Mouse (Mus musculus): ENCODE data around the gene Adamtsl5.

Adamtsl5 gene

DNA sequence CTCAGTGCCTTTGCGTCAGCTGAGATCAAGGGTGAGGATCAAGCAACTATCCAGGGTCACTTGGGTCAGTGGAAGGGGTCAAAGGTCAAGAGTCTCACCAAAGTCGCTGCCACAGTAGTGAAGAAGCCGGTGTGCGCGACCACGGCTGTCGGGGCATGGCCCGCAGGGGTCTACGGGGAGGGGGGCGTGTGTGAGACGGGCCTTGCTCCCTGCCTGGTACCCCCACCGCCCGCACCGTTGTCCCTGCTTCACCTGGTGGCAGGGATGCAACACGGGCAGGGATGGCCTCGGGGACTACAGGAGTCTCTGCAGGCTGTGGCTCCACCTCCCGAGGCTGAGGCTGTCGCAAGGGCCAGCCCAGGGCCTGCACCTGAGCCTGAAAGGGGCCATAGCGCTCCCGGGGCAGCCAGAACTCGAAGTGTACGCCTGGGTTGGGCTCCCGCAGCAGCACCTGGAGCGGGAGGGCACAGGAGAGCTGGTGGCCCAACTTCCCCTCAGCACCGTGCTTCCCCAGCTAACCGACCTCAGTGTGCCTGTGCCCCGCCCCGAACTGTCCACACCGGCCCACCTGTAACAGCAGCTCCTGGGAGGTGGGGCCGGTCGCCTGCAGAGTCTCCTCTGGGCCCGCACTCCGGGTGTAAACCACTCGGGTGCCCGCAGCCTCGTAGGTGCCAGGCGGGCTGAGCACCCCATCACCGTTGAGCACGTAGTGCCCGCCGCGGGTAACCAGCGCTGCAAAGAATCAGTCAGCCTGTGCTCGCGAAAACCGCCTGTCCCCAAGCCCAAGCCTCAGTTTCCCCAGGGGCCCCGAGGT is 6.5 kb downstream of the Adamtsl5 start:
- no peak for DNase-seq

DNA sequence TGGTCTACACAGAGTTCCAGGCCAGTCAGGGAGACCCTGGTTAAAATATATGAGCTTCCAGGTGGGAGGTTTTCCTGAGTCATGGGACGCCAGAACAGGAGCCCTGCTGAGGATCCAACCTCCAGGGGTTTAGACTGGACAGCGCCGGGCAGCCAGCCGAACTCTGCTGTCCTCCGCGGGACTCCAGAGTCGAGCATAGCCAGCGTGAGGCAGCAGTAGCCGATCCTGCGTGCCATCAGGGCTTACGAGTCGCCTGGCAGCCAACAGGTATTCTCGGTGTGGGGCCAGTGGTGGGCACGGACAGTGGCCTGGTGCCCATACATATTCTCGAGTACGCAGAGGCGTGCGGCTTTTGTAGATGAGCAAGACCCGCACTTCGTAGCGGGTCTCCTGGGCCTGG is 7.2 kb downstream of the Adamtsl5 start:
- DNase-seq = no peak

DNA sequence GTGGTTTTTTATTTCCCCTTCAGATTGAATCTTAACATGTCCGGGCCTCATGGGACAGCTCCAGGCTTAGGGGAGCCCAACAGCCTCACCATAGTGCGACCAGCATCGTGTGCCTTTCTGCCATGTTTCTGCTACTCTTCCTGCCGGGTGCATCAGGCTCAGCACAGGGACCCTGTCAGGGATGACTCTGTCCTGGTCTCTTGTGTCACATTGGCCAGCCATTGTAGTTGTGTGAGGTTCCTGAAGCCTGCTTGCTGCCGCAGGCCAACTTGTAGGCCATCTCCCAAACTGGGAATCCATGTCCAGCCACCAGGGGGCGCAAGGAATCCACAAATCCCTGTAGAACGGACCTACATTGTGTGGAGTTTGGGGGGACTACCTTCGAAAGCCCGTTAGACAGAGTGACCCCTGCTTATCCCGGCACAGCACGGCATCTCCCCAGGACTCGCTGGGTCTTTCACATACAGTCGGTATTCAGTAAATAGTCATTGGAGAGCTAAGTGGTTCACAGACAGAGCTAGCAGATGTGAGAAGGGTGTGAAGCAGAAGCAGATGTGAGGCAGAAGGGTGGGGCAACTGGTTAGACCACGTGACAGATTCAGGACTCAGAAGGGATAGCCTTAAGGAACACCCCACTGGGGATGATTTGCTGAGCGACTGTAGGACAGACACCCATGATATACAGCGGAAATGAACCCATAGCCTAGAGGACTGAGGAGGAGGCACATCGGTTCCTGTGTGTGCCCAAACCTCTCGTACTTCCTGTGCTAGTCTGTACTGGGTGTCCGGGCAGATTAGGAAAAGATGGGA is 8.1 kb downstream of the Adamtsl5 start:
- DNase-seq = peak; percentile 50 to 52

DNA sequence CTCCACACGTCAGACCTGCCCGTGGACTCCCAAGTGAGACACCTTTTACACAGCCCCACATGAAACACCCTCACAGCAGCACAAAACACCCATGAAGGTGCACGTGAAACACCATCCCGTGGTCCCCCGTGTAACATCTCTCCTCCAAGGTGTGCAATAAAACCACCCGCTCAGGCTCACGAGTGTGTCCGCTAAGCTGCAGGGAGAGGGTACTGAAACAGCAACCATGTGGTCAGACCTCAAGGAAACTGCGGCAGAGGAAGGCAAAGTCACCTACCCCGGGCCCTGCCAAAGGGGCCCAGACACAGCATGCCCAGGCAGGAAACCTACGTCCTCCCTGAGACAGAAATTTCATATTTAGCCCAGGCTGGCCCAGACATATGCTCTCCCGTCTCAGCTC is 11.9 kb downstream of the Adamtsl5 start:
- DNase-seq = no peak

DNA sequence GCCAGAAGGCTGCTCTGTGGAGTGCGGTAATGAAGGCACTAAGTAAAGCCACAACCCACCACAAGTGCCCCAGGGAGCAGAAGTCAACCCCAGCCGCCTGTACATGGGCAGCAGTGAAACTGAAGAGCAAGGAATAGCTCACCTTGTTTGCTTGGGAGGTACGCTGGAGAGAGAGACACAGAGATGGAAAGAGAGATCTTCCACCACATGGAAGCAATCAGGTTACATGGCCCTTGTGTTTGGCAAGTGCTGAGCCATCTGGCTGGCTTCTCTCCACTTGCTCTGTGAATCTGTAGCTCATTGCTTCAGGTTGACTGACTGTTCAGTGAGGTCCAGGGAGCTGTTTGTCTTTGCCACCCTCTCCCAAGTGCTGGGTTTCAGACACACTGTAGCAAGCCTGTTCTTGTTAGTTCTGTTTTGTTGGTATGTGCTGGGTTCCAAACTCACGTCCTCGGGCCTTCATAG is 15.7 kb downstream of the Adamtsl5 start:
- no peak for DNase-seq

DNA sequence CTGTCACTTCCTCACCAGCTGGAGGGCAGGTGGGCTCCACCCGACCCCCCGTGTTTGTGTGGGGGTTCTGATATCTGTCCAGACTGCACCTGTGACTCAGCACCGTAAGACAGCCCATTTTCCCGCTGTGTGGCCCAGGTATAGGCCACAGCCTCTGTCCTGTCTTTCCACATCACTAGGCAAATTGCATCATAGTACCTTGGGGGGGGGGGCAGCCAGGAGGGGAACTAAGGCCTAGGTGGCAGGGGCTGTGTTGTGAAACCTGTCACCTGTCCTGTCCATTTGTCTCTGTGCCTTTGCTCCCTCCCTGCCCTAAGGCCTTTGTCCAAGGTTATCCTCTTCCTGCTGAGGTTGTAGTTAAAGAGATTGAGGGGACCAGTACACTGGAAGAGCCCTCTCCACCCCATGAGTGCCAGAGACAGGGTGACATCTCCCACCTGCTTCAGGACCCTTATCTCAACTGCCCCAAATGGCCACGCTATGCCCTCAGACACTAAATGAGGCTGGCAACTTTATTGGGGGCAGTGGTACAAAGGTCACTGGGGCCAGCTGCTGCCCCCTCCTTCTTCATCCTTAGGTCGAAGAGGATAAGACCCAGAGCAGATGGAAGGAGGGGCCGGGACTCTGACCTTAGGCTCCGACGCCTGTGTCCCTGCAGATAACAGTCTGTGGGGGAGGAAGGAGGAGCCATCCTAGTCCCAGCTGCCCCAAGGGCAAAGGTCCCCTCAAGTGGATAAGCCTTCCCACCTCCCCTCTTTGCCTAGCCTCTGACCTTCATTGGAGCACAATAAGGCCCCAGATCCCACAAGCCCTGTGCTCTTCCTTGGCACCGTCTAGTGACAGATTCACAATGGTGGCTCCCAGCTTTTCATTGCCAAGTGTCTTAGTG is 16.3 kb downstream of the Adamtsl5 start:
- no peak for DNase-seq

DNA sequence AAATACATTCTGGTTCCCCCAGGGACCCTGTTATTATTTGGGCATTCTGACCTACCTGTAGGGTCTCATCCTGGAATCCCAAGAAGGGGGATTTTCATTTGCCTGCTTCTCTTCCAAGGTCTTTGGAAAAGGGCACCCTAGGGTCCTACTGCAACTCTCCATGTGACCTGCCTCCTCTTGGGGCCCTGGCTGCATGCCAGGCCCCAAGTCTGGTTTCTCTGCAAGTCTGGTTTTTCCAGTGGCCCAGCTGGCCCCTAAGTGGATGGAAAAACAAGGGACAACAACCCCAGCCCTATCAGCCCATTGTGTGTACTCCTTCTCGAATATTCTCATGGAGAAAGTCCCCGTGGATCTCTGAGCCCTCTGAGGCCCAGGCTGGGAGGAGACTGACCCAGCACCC is 17.3 kb downstream of the Adamtsl5 start:
- DNase-seq = no peak

DNA sequence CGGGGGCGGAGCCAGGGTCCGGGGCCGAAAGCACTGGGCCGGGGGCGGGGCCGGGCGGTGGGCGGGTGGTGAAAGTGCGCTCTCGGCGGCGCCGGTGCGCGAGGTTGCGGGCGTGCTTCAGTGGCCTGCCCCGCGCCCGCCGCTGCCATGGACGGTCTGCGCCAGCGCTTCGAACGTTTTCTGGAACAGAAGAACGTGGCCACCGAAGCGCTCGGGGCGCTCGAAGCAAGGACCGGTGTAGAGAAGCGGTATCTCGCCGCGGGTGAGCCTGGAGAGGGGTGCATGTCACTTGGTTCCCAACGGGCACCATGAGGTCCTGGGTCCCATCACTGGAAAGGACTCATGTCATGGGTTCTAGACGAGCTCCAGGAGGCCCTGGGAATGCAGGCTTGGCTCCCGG is 18.1 kb downstream of the Adamtsl5 start:
- DNase-seq = no peak

DNA sequence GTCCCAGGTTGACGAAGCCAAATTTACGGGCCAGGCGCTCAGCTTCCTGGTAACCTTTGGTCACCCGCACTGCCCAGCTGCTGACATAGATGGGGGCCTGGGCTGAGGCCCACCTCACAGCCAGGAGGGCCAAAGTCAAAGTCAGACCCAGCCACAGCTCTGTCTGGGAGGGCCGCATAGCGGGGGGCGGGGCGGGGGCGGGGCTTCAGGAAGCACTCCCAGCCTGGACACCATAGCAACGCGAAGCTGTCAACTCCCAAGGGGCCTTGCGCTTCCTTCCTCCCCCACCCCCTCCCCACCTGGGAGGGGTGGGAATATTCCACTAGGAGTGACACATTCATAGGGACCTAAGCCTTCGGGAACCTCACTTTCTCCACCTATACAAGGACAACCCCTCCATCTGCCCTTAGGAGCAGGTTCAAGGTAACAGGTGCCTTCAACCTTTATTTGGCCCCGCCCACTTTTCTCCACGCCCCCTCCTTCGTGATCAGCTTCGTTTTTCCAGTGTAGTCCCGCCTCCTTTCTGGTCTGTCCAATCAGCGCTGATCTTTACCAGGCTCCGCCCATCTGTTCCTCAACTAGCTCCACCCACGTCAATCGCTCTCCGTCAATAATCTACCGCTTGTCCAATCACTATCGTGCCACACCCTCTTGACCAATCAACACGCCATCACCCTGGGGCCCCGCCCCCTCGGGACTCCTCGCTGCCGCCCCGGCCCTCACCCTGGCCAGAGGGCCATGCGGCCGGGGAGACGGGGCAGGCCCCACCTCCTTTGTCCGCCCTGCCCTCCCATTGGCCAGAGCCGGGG is 18.7 kb downstream of the Adamtsl5 start, which contains the start of the genes Pcsk4 and Reep6:
TSS of gene Pcsk4 (minus strand) at position 226 of the 809 bp plus-strand sequence.
TSS of gene Reep6 (plus strand) at position 681 of the 809 bp plus-strand sequence.
- DNase-seq = peak; percentile 68 to 75

DNA sequence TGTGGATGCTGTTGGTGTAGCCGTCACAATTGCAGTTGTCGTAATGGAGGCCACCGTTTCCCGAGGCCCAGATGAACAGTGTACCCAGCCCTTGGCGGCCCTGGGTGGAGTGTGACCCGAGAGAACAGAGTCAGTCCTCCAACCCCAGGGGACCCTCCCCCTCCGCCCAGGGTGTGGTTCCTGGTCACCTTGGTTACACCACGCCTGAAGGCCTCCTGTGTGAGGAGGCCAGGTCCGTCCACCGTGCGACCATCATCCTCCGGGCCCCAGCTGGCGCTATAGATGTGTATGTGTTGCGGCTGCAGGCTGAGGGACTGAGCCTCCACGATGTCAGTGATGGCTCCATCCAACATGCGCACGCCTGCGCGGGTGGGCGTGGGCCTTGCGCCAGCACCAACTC is 23.2 kb downstream of the Adamtsl5 start:
- no peak for DNase-seq

DNA sequence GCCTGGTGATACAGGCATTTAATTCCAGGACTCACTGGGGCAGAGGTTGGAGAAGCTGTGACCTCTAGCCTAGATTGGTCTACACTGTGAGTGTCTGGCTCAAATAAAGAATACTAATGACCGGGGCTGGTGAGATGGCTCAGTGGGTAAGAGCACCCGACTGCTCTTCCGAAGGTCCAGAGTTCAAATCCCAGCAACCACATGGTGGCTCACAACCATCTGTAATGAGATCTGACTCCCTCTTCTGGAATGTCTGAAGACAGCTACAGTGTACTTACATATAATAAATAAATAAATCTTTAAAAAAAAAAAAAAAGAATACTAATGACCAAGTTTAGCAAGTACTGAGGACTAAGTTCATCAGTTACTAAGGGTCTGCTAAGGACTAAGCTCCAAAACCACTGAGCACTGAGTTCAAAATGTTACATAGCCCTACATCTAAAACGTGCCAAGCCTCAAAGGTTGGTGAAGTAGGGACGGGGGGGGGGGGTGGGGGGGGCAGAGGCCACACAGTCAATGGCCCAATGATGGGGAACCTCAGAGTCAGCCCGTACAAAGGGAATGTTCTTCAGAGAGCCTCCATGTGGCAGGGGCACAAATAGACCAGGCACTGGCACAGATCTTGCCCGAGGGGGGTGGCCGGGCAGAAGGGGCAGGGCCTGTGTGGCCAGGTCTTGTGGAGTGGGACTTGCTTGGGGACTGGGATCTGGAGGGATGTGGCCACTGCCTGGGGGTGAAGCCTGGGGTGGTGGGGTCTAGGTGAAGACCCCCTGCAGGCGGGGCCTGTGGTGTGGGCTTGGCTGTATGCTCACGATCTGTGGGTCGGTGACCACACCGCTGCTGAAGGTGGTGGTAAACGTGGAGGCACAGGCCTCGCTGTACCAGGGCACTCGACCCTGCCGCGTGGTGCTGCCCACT is 23.8 kb downstream of the Adamtsl5 start:
- DNase-seq = no peak

DNA sequence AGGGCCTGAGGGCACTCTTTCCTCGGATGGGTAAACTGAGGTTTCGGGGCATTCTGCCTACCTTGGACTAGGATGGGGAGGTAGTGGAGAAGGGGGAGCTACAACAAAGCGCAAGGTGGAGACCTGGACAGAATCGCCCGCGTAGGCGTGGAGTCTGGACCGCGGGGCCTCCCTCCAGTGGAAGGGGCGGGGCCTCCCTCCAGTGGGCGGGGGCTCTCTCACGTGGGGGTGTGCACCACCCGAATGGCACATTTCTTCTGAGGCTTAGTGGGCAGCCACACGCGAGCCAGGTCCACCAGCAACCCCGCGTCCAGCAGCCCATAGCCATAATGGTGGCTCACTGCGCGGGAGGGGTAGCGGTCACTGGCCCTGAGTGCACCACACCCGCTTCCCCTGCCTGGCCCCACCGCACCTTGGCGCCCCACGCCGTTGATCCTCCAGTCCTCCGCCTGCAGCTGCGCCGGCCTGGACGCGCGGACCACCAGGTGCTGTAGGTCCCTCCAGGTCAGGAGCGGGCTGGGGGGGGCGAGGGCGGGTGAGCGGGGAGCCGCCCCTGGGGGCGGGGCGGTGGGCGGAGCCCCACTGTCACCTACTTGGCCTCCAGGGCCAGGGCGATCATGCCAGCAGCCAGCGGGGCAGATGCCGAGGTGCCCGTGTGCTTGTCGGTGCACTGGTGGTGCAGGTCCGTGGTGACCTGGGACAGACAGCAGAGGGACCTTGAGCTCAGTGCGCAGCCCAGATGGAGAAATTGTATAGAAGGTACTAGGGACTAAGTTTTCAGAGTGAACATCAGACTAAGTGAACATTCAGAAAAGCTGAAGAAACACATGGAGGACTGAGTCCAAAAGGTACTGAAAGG is 24.7 kb downstream of the Adamtsl5 start:
- peak; percentile 42 to 57 for DNase-seq

DNA sequence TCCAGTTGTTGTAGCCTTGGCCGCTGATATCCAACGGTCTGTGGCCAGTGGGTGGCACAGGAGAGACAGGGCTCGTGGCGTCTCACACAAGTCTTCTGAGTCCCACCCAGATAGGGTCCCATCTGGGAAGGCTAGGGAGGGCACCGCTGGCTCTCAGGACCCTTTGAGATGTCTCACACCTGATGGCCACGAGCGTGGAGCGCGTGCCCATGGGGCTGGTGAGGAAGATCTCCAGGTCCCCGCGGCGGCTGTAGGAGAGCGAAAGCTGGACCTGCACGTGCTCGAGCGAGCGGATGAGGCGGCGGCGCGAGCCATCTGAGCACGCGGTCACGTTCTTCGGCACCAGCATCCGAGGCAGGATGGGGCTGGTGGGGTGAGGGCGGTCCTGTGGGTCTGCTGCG is 25.4 kb downstream of the Adamtsl5 start:
- no peak for DNase-seq

DNA sequence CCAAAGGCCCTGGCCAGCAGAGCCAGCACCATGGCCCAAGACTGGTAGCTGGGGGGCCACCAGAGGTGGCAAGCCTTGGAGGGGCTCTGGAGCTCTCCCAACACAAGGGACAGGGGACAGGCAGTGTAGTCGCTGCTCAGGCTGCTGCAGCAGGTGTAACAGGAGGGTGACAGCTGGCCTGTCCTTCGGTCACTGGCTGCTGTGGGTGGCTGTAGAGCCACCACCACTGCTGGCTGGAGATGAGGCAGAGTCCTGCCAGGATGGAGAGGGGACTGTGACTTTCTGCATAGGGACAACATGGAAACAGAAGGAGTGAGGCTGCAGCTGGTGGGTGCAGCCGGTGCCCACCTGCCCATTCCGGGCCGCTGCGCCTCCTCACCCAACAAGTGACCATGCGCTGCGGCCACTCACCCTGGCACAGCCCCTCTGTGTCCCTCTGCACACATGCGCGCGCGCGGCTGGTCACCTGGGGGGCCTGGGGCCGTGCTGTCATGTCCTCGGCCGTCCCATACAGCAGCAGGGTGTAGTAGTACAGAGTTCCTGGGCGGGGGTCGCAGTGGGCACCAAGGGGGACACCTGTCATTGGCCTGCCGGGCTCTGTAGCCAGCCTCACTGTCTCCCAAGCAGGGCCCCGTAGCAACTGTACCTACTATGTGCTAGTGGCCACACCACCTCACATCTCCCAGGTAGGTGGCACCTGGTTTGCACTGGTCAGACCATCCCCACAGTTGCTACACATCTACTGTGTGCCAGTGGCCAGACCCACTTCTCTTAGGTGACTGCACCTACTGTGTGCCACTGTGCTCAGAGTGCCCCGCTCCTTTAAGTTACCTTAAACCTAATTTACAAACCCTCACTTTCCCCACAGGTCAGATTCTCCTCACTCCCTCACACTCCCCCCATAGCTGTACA is 26.3 kb downstream of the Adamtsl5 start:
- no peak for DNase-seq

DNA sequence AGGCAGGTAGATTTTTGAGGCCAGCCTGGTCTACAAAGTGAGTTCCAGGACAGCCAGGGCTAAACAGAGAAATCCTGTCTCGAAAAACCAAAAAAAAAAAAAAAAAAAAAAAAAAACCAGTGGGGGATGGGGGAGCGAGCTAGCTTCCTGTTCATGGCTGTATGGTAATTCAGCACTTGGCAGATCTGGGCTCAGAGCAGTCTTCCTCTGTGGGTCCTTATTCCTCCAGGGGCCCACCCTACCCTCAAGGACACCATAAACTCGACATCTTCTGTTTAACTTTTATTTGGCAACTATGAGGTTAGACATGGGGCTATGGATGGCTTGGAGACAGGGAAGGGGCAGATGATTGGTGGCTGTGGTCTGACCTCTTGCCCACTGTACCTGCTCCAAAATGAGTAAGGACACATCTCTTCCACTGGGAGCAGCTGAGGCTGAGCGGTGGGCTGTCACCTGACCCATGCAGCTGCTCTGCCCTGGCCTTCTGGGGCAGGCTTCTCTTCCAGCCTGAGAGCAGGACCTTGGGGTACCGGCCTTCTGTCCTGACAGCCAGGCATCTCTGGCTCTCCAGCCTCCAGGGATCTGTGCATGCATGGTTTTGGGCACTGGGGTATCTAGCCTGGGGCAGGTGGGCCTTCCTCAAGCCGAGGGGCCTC is 27.1 kb downstream of the Adamtsl5 start:
- DNase-seq = no peak

DNA sequence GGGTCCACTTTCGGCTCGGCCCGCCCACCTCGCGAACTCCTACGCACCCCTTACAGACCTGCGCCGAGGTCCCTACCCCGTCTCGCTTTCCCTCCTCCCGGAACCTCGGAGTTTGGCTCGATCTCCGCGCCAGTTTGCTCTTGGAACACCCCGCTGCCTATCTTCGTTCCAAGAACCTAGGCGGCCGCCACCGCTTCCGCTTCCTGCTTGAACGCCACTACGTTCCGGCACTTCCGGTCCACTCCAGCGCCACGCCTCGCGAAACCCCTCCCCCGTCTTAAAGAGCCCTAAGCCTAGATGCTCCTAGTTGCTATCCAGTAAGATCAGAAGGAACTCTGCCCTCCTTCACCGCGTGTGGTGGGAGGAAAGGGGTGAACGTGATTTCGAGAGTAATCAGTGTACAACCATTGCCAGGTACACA is 27.9 kb downstream of the Adamtsl5 start, which contains the start of gene 2310011J03Rik:
TSS of gene 2310011J03Rik (minus strand) at position 198 of the 421 bp plus-strand sequence.
- DNase-seq = peak; percentile 85 to 86

DNA sequence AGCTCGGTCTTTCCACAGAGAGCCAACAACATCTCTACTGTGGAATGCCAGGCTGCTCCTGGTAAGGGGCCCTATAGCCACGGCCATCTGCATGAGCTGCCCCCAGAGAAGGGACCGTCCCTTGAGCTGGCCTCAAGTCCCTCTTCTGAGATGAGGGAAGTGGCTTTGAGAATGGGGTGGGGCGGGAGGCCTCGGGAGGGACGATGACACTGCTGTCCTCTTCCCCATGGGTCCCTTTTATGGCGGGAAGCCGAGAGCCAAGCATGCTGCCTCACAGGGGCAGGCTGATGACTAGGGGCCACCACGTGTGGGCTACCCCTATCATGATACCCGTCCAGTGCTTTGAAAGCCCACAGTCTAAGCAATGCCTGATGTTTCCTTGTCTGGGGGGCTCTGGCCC is 31.2 kb downstream of the Adamtsl5 start:
- DNase-seq = no peak

DNA sequence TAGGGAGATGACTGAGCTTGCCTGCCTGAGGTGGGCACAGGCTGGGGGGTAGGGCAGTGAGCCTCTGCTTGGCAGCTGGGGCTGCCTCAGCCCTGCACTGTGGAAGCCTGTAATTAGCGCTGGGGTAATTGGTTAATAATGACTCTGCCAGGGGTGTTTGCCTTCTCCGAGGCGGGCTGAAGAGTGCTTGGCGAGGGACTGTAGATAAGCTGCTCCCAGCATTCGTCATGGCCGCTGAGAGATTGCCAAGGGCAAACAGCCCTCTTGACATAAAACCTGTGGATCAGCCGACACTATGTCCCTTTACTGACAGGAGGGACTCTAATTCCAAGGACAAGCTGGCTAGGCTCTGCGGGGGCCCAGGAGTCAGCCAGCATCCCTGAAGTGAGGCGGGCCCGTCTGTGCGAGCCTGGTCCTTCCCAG is 31.8 kb downstream of the Adamtsl5 start:
- no peak for DNase-seq

Measured in thymus, adult 18-20 months (tissue).